Mouse (Mus musculus) Patski (cell line): Measurements from ENCODE around the gene Krtap5-3. TPM values are rescaled to one million over a fixed set of nuclear protein-coding genes. Genes with fewer than 3 reads are reported as not detected.
A peak's percentile ranks its signal among the peaks of the same experiment; 100 is the strongest.
"Not testable (repeated sequence)": the region's sequence is repeated elsewhere in the genome, so short reads cannot be mapped to it uniquely, and the experiment has no call there.

Experiments used
- ATAC-seq: fragments of 100-300 bp; one replicate; pipeline ENCODE4 v1.8.0; 2021
- CTCF ChIA-PET: fragments of 350-600 bp; sonication (Branson Sonifier 250); formaldehyde crosslinking; loops from one replicate; lab custom pipeline; 2022; ENCODE audit warnings: inconsistent platforms; lab: Charles Lee
- POLR2A ChIA-PET: fragments of 350-600 bp; sonication (Branson Sonifier 250); formaldehyde crosslinking; loops from one replicate; lab custom pipeline; 2022; ENCODE audit warnings: antibody characterized with exemption, inconsistent platforms; lab: Charles Lee
- DNase-seq: peaks from one replicate; pipeline ENCODE4 v3.0.0-alpha.2; 2011; ENCODE audit warnings: low read depth, low spot score
- H3K27me3 ChIP-seq: fragments of 371-371 bp; one replicate; pipeline ENCODE4 v1.5.1; 2021
- CTCF ChIP-seq: fragments of 100-300 bp; IDR thresholded peaks from one replicate; pipeline ENCODE4 v1.5.1; 2021
- in situ Hi-C: fragments of 300-500 bp; cut with MboI; formaldehyde crosslinking; loops from 3 replicates; pipeline ENCODE4 v1.11.1; 2018; ENCODE audit warnings: low pct_unique_long_range_greater_than_20kb, mixed read lengths
- polyA plus RNA-seq: library from polyadenylated mRNA; unstranded; gene quantifications from one replicate; pipeline ENCODE4 v1.2.3, GENCODE M21; 2021

Krtap5-3 gene
- polyA plus RNA-seq, 1 experiment from 2014 or later = not detected

DNA sequence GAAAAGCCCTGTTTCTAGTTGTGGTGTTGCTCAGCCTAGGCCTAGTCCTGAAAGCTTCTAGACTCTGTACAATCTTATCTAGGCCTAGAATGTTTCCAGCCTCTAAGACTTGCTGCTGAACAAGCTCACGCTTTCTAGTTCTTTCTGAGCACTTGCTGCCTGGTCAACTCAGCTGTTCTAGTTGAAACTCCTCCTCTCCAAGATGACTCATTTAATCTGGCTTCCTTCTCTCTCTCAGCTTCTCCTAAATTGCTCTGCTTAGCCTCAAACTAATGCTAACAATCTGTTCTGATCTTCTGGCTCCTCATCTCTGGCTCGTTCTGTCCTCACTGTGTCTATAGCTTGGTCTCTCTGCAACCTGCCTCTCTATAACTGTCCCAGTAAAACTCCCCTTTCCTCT, 2.4 kb upstream of the Krtap5-3 start:
- peaks cover 4% of the 10 kb centered on the region for H3K27me3 ChIP-seq
- TF ChIP-seq CTCF = no peak
- ATAC-seq = peak; percentile 8
- DNase-seq = no peak
- ChIA-PET CTCF (no interaction called here), POLR2A (no interaction called here)
- in situ Hi-C loops = loop anchor here (10.0 kb wide), 1 partner anchor 1264 kb away; no protein-coding TSS in a partner anchor

DNA sequence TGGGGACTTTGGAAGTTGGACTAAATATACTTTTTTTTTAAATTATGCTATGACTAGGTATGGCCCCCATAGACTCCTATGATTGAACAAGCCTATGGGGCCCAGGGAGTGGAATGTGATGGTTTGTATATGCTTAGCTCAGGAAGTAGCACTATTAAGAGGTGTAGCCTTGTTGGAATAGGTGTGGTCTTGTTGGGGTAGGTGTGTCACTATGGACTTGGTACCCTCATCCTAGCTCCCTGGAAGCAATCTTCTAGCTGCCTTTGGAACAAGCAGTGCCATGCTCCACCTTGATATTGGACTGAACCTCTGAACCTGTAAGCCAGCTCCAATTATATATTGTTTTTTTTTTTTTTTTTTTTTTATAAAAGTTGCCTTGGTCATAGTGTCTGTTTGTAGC, 4.3 kb downstream of the Krtap5-3 start:
- TF ChIP-seq CTCF = no peak
- in situ Hi-C loops = no loop called here
- no peaks in the 10 kb centered on the region for H3K27me3 ChIP-seq
- CTCF ChIA-PET = no interaction called here
- ATAC-seq (no peak), DNase-seq (no peak)
- POLR2A ChIA-PET = interaction anchor here (0.6 kb wide), 1 partner anchor 62 kb away, joined by 3 read pairs; no protein-coding TSS in a partner anchor

GRCm38 (mm10) chr7:142206891-142207290, 5.7 kb downstream of the Krtap5-3 start:
- in situ Hi-C loops, ATAC-seq, CTCF ChIA-PET, DNase-seq, H3K27me3 ChIP-seq, POLR2A ChIA-PET: not testable (repeated sequence)

GRCm38 (mm10) chr7:142211559-142211958, 10.4 kb downstream of the Krtap5-3 start, which contains the start of gene Gm7579:
Gm7579 (plus strand) TSS chr7:142211859.
- DNase-seq = no peak
- no peaks in the 10 kb centered on the region for H3K27me3 ChIP-seq
- TF ChIP-seq CTCF = no peak
- ChIA-PET CTCF (no interaction called here), POLR2A (interaction anchor here (0.5 kb wide), 1 partner anchor 60 kb away, joined by 3 read pairs; no protein-coding TSS in a partner anchor)
- ATAC-seq = no peak
- in situ Hi-C loops = no loop called here

GRCm38 (mm10) chr7:142212136-142212535, 11.0 kb downstream of the Krtap5-3 start:
- ATAC-seq, in situ Hi-C loops: not testable (repeated sequence)

GRCm38 (mm10) chr7:142224518-142224917, 23.4 kb downstream of the Krtap5-3 start:
- no peak for ATAC-seq

More at GRCm38 (mm10) chr7:142212136-142212535, 11.0 kb downstream of the Krtap5-3 start:
- H3K27me3 ChIP-seq, DNase-seq, POLR2A ChIA-PET, CTCF ChIA-PET: not testable (repeated sequence)

DNA sequence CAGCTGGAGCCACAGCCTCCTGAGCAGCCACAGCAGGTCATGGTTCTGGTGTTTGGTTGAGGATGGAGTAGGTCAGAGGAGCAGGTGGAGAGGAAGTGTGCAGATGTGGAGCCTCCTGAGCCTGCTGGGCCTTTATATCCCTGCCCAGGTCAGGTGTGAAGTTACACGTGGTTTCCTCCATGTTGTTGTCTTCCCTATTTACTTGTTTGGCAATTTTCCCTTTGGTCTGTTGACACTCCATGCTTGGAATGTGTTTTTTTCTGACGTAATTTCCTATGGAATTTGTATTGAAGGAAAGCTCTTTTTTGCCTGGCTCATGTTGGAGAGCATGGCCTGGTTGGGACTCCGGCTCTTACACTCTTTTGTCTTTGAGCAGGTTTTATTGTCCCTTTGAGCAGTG, 28.7 kb downstream of the Krtap5-3 start, which contains the start of gene Krtap5-5:
Krtap5-5 (minus strand) TSS at position 101 of the 400 bp plus-strand sequence.
- DNase-seq = not testable (repeated sequence)

More at GRCm38 (mm10) chr7:142224518-142224917, 23.4 kb downstream of the Krtap5-3 start:
- in situ Hi-C loops = no loop called here
- ChIA-PET POLR2A (no interaction called here), CTCF (interaction anchor here (1.1 kb wide), 1 partner anchor 10 kb away, joined by 3 read pairs; no protein-coding TSS in a partner anchor)
- no peak for TF ChIP-seq CTCF
- H3K27me3 ChIP-seq = no peaks in the 10 kb centered on the region
- no peak for DNase-seq

DNA sequence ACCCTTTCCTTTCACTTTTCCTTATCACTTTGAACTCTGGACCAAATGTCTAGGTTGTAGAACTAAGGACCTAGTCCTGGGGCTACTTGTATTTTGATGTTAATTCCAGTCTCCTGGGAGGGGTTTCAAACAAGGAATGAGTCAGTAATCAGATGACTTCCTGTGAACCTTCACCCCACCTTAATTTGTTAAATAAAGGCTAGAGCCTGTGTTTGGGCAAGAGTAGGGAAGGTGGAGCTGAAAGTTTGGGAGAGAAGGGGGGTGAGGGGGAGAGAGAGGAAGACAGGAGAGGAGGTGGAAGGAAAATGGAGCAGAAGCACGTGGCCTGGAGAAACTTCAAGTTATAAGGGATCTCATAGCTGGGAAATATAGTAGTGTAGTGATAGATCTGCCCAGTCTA, 30.4 kb downstream of the Krtap5-3 start:
- H3K27me3 ChIP-seq = no peaks in the 10 kb centered on the region
- ChIA-PET POLR2A (no interaction called here), CTCF (no interaction called here)
- DNase-seq = no peak
- ATAC-seq = no peak
- in situ Hi-C loops = no loop called here
- TF ChIP-seq CTCF = no peak

More for the DNA sequence above, 28.7 kb downstream of the Krtap5-3 start, which contains the start of gene Krtap5-5:
- H3K27me3 ChIP-seq, in situ Hi-C loops, ATAC-seq, CTCF ChIA-PET, POLR2A ChIA-PET: not testable (repeated sequence)

DNA sequence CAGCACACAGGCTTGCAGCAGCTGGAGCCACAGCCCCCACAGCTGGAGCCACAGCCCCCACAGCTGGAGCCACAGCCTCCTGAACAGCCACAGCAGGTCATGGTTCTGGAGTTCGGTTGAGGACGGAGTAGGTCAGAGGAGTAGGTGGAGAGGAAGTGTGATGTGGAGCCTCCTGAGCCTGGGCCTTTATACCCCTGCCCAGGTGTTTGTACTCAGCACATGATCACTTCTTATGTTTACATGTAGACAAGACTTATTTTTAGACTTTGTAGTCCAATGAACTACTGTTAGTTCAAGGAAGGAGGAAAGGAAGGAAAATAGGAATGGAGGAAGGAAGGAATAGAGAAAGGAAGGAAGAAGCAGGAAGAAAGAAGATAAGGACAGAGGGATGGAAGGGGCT, 39.8 kb downstream of the Krtap5-3 start, which contains the start of gene Gm40460:
Gm40460 (minus strand) TSS at position 101 of the 400 bp plus-strand sequence.
- TF ChIP-seq CTCF = no peak
- CTCF ChIA-PET = no interaction called here

DNA sequence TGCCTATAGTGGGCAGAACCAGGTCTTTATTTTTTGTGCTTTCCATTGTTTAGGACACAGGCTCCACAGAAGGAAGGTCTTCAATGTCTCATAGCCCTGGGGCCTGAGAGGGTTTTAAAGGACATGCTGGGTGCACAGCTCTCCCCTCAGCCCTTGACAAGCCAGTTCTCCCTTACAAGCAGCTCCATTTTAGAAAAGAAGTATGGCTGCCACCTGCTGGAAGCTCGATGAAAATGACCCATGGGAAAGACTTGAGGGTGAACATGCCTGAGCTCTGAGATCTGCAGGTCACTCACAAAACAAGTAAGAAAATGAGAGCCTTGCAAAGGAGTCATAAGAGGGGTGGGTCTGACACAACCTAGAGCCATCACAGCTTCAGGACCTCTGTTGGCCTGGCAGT, 48.7 kb downstream of the Krtap5-3 start:
- H3K27me3 ChIP-seq = peaks cover 9% of the 10 kb centered on the region
- TF ChIP-seq CTCF = peak; percentile 54
- in situ Hi-C loops = loop anchor here (5.0 kb wide), 1 partner anchor 103 kb away; no protein-coding TSS in a partner anchor
- ATAC-seq (no peak), DNase-seq (no peak)
- POLR2A ChIA-PET = no interaction called here
- CTCF ChIA-PET = no interaction called here

More for the DNA sequence above, 39.8 kb downstream of the Krtap5-3 start, which contains the start of gene Gm40460:
- peaks cover 20% of the 10 kb centered on the region for H3K27me3 ChIP-seq
- in situ Hi-C loops = no loop called here
- POLR2A ChIA-PET = no interaction called here
- DNase-seq = no peak
- ATAC-seq = no peak

Other genes with a start within 250 kb of the Krtap5-3 start
- gene Mob2, start 140.3 kb upstream of the Krtap5-3 start, polyA plus RNA-seq = 35.2 TPM
- gene Dusp8, start 105.5 kb upstream of the Krtap5-3 start, polyA plus RNA-seq = 15.2 TPM
- gene Gm45618, start 80.6 kb upstream of the Krtap5-3 start, polyA plus RNA-seq = not detected
- not detected for gene Gm39115, start 65.3 kb upstream of the Krtap5-3 start, polyA plus RNA-seq
- not detected for gene Gm45337, start 56.8 kb upstream of the Krtap5-3 start, polyA plus RNA-seq
- gene Gm29735, start 44.3 kb upstream of the Krtap5-3 start, polyA plus RNA-seq = not detected
- not detected for gene Gm4553, start 35.6 kb upstream of the Krtap5-3 start, polyA plus RNA-seq
- gene Krtap5-2, start 25.4 kb upstream of the Krtap5-3 start, polyA plus RNA-seq = not detected
- gene Gm10153, start 11.0 kb upstream of the Krtap5-3 start, polyA plus RNA-seq = not detected
- not detected for gene Gm7579, start 10.5 kb downstream of the Krtap5-3 start, polyA plus RNA-seq
- gene Krtap5-5, start 28.6 kb downstream of the Krtap5-3 start, polyA plus RNA-seq = not detected
- gene Gm40460, start 39.7 kb downstream of the Krtap5-3 start, polyA plus RNA-seq = not detected
- not detected for gene Gm2431, start 57.0 kb downstream of the Krtap5-3 start, polyA plus RNA-seq
- gene Gm4559, start 73.0 kb downstream of the Krtap5-3 start, polyA plus RNA-seq = not detected
- not detected for gene Krtap5-1, start 95.8 kb downstream of the Krtap5-3 start, polyA plus RNA-seq
- not detected for gene Krtap5-4, start 102.2 kb downstream of the Krtap5-3 start, polyA plus RNA-seq
- 325 TPM for gene Ifitm10, start 172.4 kb downstream of the Krtap5-3 start, polyA plus RNA-seq
- gene Gm49369, start 181.3 kb downstream of the Krtap5-3 start, polyA plus RNA-seq = 1,155 TPM
- 3,389 TPM for gene Ctsd, start 186.7 kb downstream of the Krtap5-3 start, polyA plus RNA-seq
- gene Syt8, start 233.5 kb downstream of the Krtap5-3 start, polyA plus RNA-seq = 11.5 TPM
- gene Tnni2, start 240.4 kb downstream of the Krtap5-3 start, polyA plus RNA-seq = 1.5 TPM